Mouse (Mus musculus) ES-E14 (cell line): ENCODE results near the gene Tbck. TPM values are rescaled to one million over a fixed set of nuclear protein-coding genes. Genes with fewer than 3 reads are reported as not detected.

Experiments
- DNase-seq: peaks from one replicate; pipeline ENCODE4 v3.0.0-alpha.2; 2013; ENCODE audit warnings: low read depth, low spot score
- H3K27ac ChIP-seq: 2 replicates; pipeline ENCODE4 v1.5.1; 2012; ENCODE audit warnings: low read depth, mild to moderate bottlenecking, low read length, moderate library complexity, mixed read lengths; ENCODE audit not compliant: poor library complexity, insufficient read depth, severe bottlenecking
- H3K36me3 ChIP-seq: 2 replicates; pipeline ENCODE4 v1.6.1; 2012; ENCODE audit warnings: mild to moderate bottlenecking, low read length, moderate library complexity, mixed read lengths; ENCODE audit not compliant: control insufficient read depth, poor library complexity, insufficient read depth, severe bottlenecking
- H3K4me1 ChIP-seq, 2 experiments: fragments of 150-350 bp in 1 of 2; sonication (generic) in 1 of 2; 2 replicates each; pipeline ENCODE4 v1.6.1; 2012; ENCODE audit warnings: low read length in 2 of 2, mild to moderate bottlenecking in 1 of 2, mixed read lengths in 1 of 2; ENCODE audit not compliant: control insufficient read depth in 2 of 2, insufficient read depth in 2 of 2, poor library complexity in 1 of 2
- H3K4me3 ChIP-seq, 2 experiments: fragments of 150-350 bp in 1 of 2; sonication (generic) in 1 of 2; 2 replicates each; pipeline ENCODE4 v1.5.1; 2012; ENCODE audit warnings: low read length in 2 of 2, low read depth in 1 of 2, mild to moderate bottlenecking in 1 of 2, mixed read lengths in 1 of 2; ENCODE audit not compliant: insufficient read depth in 1 of 2, poor library complexity in 1 of 2, severe bottlenecking in 1 of 2
- H3K9ac ChIP-seq: 2 replicates; pipeline ENCODE4 v1.6.1; 2012; ENCODE audit warnings: low read depth, mild to moderate bottlenecking, low read length, mixed read lengths; ENCODE audit not compliant: poor library complexity, insufficient read depth, severe bottlenecking
- H3K9me3 ChIP-seq: fragments of 150-350 bp; sonication (generic); 2 replicates; pipeline ENCODE4 v1.6.1; 2012; ENCODE audit warnings: low read depth, mild to moderate bottlenecking, low read length; ENCODE audit not compliant: control insufficient read depth, insufficient read depth
- CHD2 ChIP-seq: IDR thresholded peaks from 2 replicates; pipeline ENCODE4 v1.6.1; 2014; ENCODE audit warnings: mild to moderate bottlenecking, low read depth, low read length, inconsistent platforms
- HCFC1 ChIP-seq: IDR thresholded peaks from 2 replicates; pipeline ENCODE4 v1.6.1; 2012; ENCODE audit warnings: low read length, inconsistent platforms, borderline replicate concordance; ENCODE audit not compliant: insufficient read depth
- MAFK ChIP-seq: IDR thresholded peaks from 2 replicates; pipeline ENCODE4 v1.6.1; 2014; ENCODE audit warnings: mild to moderate bottlenecking, low read depth, low read length, inconsistent platforms; ENCODE audit not compliant: insufficient read depth
- ZC3H11A ChIP-seq: IDR thresholded peaks from 2 replicates; pipeline ENCODE4 v1.6.1; 2012; ENCODE audit warnings: low read depth, mild to moderate bottlenecking, inconsistent platforms, low read length, borderline replicate concordance
- ZNF384 ChIP-seq: IDR thresholded peaks from 2 replicates; pipeline ENCODE4 v1.6.1; 2012; ENCODE audit warnings: low read depth, low read length, inconsistent platforms
- in situ Hi-C, 2 experiments: fragments of 600-800 bp; cut with MboI; formaldehyde crosslinking; loops; one replicate each; pipeline ENCODE4 v1.15.1; 2025; ENCODE audit warnings: low sequenced_read_pairs in 2 of 2, inconsistent platforms in 1 of 2; ENCODE audit not compliant: unreplicated experiment in 2 of 2
- total RNA-seq: library from RNA; depleted of rRNA; stranded (reverse); fragments of 300-350 nt; gene quantifications from 2 replicates; pipeline ENCODE4 v1.2.3, GENCODE M21; 2012

Tbck gene
- total RNA-seq, 1 experiment = 8.4 TPM

- no peaks in the 10 kb centered on the region for H3K9me3 ChIP-seq
- peaks cover 0 to 3% of the 10 kb centered on the region in 2 experiments; a peak in 2 of 4 replicates for H3K4me1 ChIP-seq
- in situ Hi-C loops = no loop called here
- H3K9ac ChIP-seq = no peak overlapping the region
- TF ChIP-seq HCFC1 = no peak
- TF ChIP-seq ZC3H11A = no peak
- TF ChIP-seq ZNF384 = no peak
- no peak for TF ChIP-seq MAFK
- no peak for TF ChIP-seq CHD2
- H3K4me3 ChIP-seq = no peak overlapping the region
- no peak for DNase-seq
- H3K27ac ChIP-seq = no peak overlapping the region
- H3K36me3 ChIP-seq = no peaks in the 10 kb centered on the region
Observed at GRCm38 (mm10) chr3:132880361-132880760, 196.4 kb downstream of the Tbck start.

DNA sequence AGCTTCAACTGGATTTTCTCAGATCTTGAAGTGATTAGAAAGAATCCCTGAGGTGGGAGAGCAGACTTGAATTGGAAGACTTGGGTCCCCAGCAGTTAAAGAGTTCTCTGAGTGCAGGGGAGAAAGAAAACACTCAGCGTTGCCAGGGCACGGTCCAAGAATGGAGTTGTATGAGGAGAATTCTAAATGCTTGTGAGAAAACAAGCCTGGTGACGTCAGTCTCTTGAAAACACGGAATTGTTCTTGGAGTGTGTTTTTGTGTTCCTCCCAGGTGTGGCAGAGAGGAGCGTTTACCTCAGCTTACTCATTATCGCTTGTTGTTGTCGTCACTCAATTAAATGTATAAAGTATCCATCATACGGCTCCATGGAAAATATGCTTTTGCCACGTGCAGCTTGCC, 196.9 kb downstream of the Tbck start:
- DNase-seq = no peak
- in situ Hi-C loops = no loop called here
- H3K9me3 ChIP-seq = no peaks in the 10 kb centered on the region
- no peak overlapping the region for H3K4me3 ChIP-seq
- H3K27ac ChIP-seq = no peak overlapping the region
- H3K4me1 ChIP-seq = peaks cover 0 to 3% of the 10 kb centered on the region in 2 experiments; a peak in 2 of 4 replicates
- no peak for TF ChIP-seq ZNF384
- TF ChIP-seq HCFC1 = no peak
- TF ChIP-seq MAFK = no peak
- TF ChIP-seq CHD2 = no peak
- no peak for TF ChIP-seq ZC3H11A
- H3K36me3 ChIP-seq = no peaks in the 10 kb centered on the region
- H3K9ac ChIP-seq = no peak overlapping the region

DNA sequence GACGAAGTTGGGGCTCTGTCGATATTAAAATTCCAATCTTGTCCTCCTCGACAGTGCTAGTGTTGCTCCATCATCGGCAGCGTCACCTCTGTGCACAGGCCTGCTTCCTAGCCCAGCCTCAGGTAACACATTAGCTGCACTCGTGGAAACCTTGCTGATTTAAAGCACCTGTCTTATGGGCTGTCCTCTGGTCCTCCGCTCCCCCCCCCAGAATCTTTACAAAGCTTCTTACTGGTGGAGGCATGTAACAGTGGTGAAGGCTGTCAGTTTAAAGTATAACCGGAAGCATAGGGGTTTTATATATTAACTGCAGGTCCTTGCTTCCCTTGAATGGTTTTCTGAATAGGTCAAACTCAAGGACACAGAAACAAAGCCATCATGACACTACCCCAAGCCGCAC, 199.3 kb downstream of the Tbck start:
- Histone ChIP-seq H3K4me1 (no peaks in the 10 kb centered on the region), H3K27ac (no peak overlapping the region), H3K4me3 (no peak overlapping the region), H3K36me3 (no peaks in the 10 kb centered on the region), H3K9ac (no peak overlapping the region), H3K9me3 (no peaks in the 10 kb centered on the region)
- in situ Hi-C loops = no loop called here
- DNase-seq = no peak
- TF ChIP-seq ZC3H11A = no peak
- no peak for TF ChIP-seq CHD2
- no peak for TF ChIP-seq ZNF384
- no peak for TF ChIP-seq MAFK
- TF ChIP-seq HCFC1 = no peak

DNA sequence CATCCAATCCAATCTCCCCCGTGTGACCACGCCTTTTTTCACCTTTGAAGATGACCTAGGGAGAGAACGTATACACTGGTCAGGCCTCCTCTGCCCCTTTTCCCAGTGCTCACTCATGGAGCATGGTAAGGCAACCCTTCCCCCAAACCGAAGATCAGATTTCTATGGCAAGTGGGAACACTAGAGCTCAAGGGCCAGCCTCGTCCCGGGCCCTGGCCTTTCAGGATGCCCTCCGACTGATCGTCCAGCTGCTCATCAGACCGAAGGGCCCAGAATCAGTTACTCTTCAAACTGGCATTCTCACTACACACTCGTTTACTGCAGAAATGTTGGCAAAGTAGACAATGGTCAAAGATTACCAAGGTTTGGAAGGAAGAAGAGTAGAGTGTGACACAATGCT, 200.5 kb downstream of the Tbck start:
- H3K9ac ChIP-seq = no peak overlapping the region
- H3K36me3 ChIP-seq = no peaks in the 10 kb centered on the region
- no peaks in the 10 kb centered on the region for H3K9me3 ChIP-seq
- H3K27ac ChIP-seq = no peak overlapping the region
- TF ChIP-seq MAFK = no peak
- no peak for TF ChIP-seq CHD2
- TF ChIP-seq ZNF384 = no peak
- no peak for TF ChIP-seq ZC3H11A
- no peak for TF ChIP-seq HCFC1
- H3K4me1 ChIP-seq = no peaks in the 10 kb centered on the region
- H3K4me3 ChIP-seq = no peak overlapping the region
- in situ Hi-C loops = no loop called here
- no peak for DNase-seq

DNA sequence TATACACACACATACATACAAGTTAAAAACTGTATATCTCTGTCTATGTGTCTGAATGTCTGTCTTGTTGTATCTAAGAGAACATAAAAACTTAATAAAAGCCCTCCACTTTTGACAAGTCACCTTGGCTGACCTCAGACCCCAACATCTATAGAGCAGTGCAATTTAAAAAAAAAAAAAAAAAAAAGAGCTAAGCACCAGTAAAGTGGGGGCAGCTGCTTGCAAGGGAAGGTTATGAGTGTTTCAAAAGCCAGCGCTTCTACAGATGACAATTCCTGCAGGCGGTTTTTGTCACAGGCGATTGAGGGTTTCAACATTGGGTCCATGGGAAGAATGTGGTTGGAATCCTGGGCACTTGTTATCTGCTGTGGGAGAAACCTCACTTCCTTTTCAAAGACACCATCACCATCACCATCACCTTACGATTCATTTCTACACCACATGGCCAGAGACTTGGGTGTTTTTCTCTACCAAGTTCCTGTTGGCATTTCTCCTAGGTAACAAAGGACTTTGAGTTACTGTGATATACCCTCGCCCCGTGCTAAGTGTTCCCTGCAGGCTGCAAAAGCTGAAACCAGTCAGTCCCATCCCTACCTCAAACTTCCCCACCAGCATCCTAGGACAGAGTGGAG, 202.6 kb downstream of the Tbck start:
- no peaks in the 10 kb centered on the region for H3K36me3 ChIP-seq
- no peak overlapping the region for H3K4me3 ChIP-seq
- in situ Hi-C loops = no loop called here

More for the DNA sequence above, 202.6 kb downstream of the Tbck start:
- H3K9me3 ChIP-seq = no peaks in the 10 kb centered on the region
- no peak overlapping the region for H3K9ac ChIP-seq
- no peak overlapping the region for H3K27ac ChIP-seq
- no peak for TF ChIP-seq CHD2
- H3K4me1 ChIP-seq = no peaks in the 10 kb centered on the region
- DNase-seq = no peak
